Mouse (Mus musculus) liver, embryonic 11.5 days (tissue): Measurements from ENCODE around the gene Psmd1. TPM values are rescaled to one million over a fixed set of nuclear protein-coding genes. Genes with fewer than 3 reads are reported as not detected.

Source experiments
- ATAC-seq: fragments of 200-750 bp; cut with Nextera tagmentation; replicated peaks from 2 replicates; pipeline ENCODE4 v1.8.0; 2017; ENCODE audit warnings: moderate number of reproducible peaks, mild to moderate bottlenecking, moderate TSS enrichment, moderate library complexity; ENCODE audit not compliant: low FRiP score
- DNase-seq: peaks from one replicate; pipeline ENCODE4 v3.0.0-alpha.2; 2017; ENCODE audit warnings: low spot score
- H3K27ac ChIP-seq: fragments of 300-500 bp; sonication (generic); 2 replicates; pipeline ENCODE4 v1.5.1; 2014; ENCODE audit warnings: mild to moderate bottlenecking, low read depth, low read length, control low read depth
- H3K27me3 ChIP-seq: fragments of 300-500 bp; sonication (generic); replicated peaks from 2 replicates; pipeline ENCODE4 v1.6.1; 2014; ENCODE audit warnings: low read length, mixed read lengths; ENCODE audit not compliant: control insufficient read depth, insufficient read depth
- H3K36me3 ChIP-seq: fragments of 300-500 bp; sonication (generic); 2 replicates; pipeline ENCODE4 v1.6.1; 2014; ENCODE audit warnings: mild to moderate bottlenecking, low read length, moderate library complexity, mixed read lengths; ENCODE audit not compliant: control insufficient read depth, insufficient read depth
- H3K4me1 ChIP-seq: fragments of 300-500 bp; sonication (generic); replicated peaks from 2 replicates; pipeline ENCODE4 v1.6.1; 2014; ENCODE audit warnings: low read length, mixed read lengths; ENCODE audit not compliant: control insufficient read depth, insufficient read depth
- H3K4me2 ChIP-seq: fragments of 300-500 bp; sonication (generic); 2 replicates; pipeline ENCODE4 v1.6.1; 2014; ENCODE audit warnings: mild to moderate bottlenecking, control low read depth, moderate library complexity
- H3K4me3 ChIP-seq: fragments of 300-500 bp; sonication (generic); 2 replicates; pipeline ENCODE4 v1.5.1; 2014; ENCODE audit warnings: low read depth, low read length, control low read depth
- H3K9ac ChIP-seq: fragments of 300-500 bp; sonication (generic); 2 replicates; pipeline ENCODE4 v1.6.1; 2014; ENCODE audit warnings: low read depth, low read length, control low read depth
- H3K9me3 ChIP-seq: fragments of 300-500 bp; sonication (generic); 2 replicates; pipeline ENCODE4 v1.6.1; 2016; ENCODE audit warnings: low read length, inconsistent platforms, mixed read lengths; ENCODE audit not compliant: control insufficient read depth
- WGBS: fragments of 180-500 bp; shearing (Covaris S2); extraction: QIAGEN DNeasy Blood & Tissue Kit; methylation state at CpG from one replicate; pipeline ENCODE4 v1.1.7; 2014; 5-methylcytosine and 5-hydroxymethylcytosine counted together
- polyA plus RNA-seq: library from polyadenylated mRNA; unstranded; fragments of >200 nt; fragmentation: Nextera tagmentation; extraction: Ambion mirVana; gene quantifications from 2 replicates; pipeline ENCODE4 v1.2.1, GENCODE M21; 2014

The Psmd1 gene
- polyA plus RNA-seq, 1 experiment from 2014 or later, result 196 TPM

- Histone ChIP-seq H3K9ac (no peak overlapping the region), H3K9me3 (no peaks in the 10 kb centered on the region), H3K36me3 (peaks cover 9% of the 10 kb centered on the region), H3K4me1 (peaks cover 24% of the 10 kb centered on the region), H3K27ac (peak overlapping the region; percentile 76), H3K4me3 (no peak overlapping the region), H3K4me2 (peak overlapping the region; percentile 37), H3K27me3 (no peaks in the 10 kb centered on the region)
- DNase-seq, result no peak
- 78% methylated on average over 6 of the region's 6 CpGs for WGBS
- ATAC-seq, result peak; percentile 83
Observed at GRCm38 (mm10) chr1:86160059-86160458, 95.9 kb downstream of the Psmd1 start.

- no peaks in the 10 kb centered on the region for H3K27me3 ChIP-seq
- no peak for DNase-seq
- peak overlapping the region; percentile 76 for H3K27ac ChIP-seq
- ATAC-seq, result peak; percentile 94
- no peaks in the 10 kb centered on the region for H3K9me3 ChIP-seq
- H3K4me2 ChIP-seq, result peak overlapping the region; percentile 37
- peaks cover 9% of the 10 kb centered on the region for H3K36me3 ChIP-seq
- WGBS, result 66% methylated on average over 5 of the region's 5 CpGs
- H3K4me1 ChIP-seq, result peaks cover 20% of the 10 kb centered on the region
- no peak overlapping the region for H3K4me3 ChIP-seq
- no peak overlapping the region for H3K9ac ChIP-seq
Observed at GRCm38 (mm10) chr1:86160479-86160878, 96.3 kb downstream of the Psmd1 start.

- peaks cover 14% of the 10 kb centered on the region for H3K4me1 ChIP-seq
- peak overlapping the region; percentile 76 for H3K27ac ChIP-seq
- no peaks in the 10 kb centered on the region for H3K27me3 ChIP-seq
- 58% methylated on average over 5 of the region's 5 CpGs for WGBS
- H3K36me3 ChIP-seq, result peaks cover 9% of the 10 kb centered on the region
- no peaks in the 10 kb centered on the region for H3K9me3 ChIP-seq
- 0 out of 2 replicates have a peak overlapping the region, but pooled peaks have one; percentile 10 for H3K9ac ChIP-seq
- H3K4me2 ChIP-seq, result peak overlapping the region; percentile 34
- ATAC-seq (peak; percentile 90), DNase-seq (no peak)
- no peak overlapping the region for H3K4me3 ChIP-seq
Observed at GRCm38 (mm10) chr1:86161061-86161460, 96.9 kb downstream of the Psmd1 start.

GRCm38 (mm10) chr1:86174602-86175001 is 110.4 kb downstream of the Psmd1 start:
- WGBS, result 90% methylated on average over 5 of the region's 5 CpGs

GRCm38 (mm10) chr1:86176066-86176465 is 111.9 kb downstream of the Psmd1 start:
- no peaks in the 10 kb centered on the region for H3K9me3 ChIP-seq
- H3K4me1 ChIP-seq, result no peaks in the 10 kb centered on the region
- H3K4me2 ChIP-seq, result no peak overlapping the region
- H3K27ac ChIP-seq, result no peak overlapping the region
- ATAC-seq, result peak; percentile 42
- H3K9ac ChIP-seq, result no peak overlapping the region
- no peaks in the 10 kb centered on the region for H3K27me3 ChIP-seq
- DNase-seq, result no peak
- peaks cover 3% of the 10 kb centered on the region; the same call in 1 of the 2 replicates for H3K36me3 ChIP-seq
- 76% methylated on average over 2 of the region's 2 CpGs for WGBS
- no peak overlapping the region for H3K4me3 ChIP-seq

More at GRCm38 (mm10) chr1:86174602-86175001, 110.4 kb downstream of the Psmd1 start:
- H3K4me2 ChIP-seq, result no peak overlapping the region
- no peak for DNase-seq
- H3K36me3 ChIP-seq, result peaks cover 3% of the 10 kb centered on the region; the same call in 1 of the 2 replicates
- ATAC-seq, result no peak
- H3K4me3 ChIP-seq, result no peak overlapping the region
- H3K27me3 ChIP-seq, result no peaks in the 10 kb centered on the region
- no peak overlapping the region for H3K27ac ChIP-seq
- no peaks in the 10 kb centered on the region for H3K4me1 ChIP-seq
- no peaks in the 10 kb centered on the region for H3K9me3 ChIP-seq
- H3K9ac ChIP-seq, result no peak overlapping the region

GRCm38 (mm10) chr1:86178462-86179253 is 114.5 kb downstream of the Psmd1 start:
- ATAC-seq (peak; percentile 62), DNase-seq (peak; percentile 75)
- WGBS, result 46% methylated on average over 7 of the region's 7 CpGs
- Histone ChIP-seq H3K36me3 (peaks cover under 1% of the 10 kb centered on the region; the same call in 1 of the 2 replicates), H3K9me3 (no peaks in the 10 kb centered on the region), H3K4me3 (no peak overlapping the region), H3K4me2 (no peak overlapping the region), H3K4me1 (peaks cover 4% of the 10 kb centered on the region), H3K27ac (no peak overlapping the region), H3K9ac (no peak overlapping the region), H3K27me3 (no peaks in the 10 kb centered on the region)

GRCm38 (mm10) chr1:86182004-86182709 is 118.0 kb downstream of the Psmd1 start:
- 54% methylated on average over 5 of the region's 5 CpGs for WGBS

GRCm38 (mm10) chr1:86183577-86184263 is 119.5 kb downstream of the Psmd1 start:
- Histone ChIP-seq H3K27ac (no peak overlapping the region), H3K9ac (no peak overlapping the region), H3K4me1 (peaks cover 4% of the 10 kb centered on the region), H3K4me3 (no peak overlapping the region), H3K4me2 (no peak overlapping the region), H3K27me3 (no peaks in the 10 kb centered on the region), H3K9me3 (no peaks in the 10 kb centered on the region), H3K36me3 (no peaks in the 10 kb centered on the region)
- no peak for DNase-seq
- WGBS, result 70% methylated on average over 4 of the region's 4 CpGs
- no peak for ATAC-seq

More at GRCm38 (mm10) chr1:86182004-86182709, 118.0 kb downstream of the Psmd1 start:
- Histone ChIP-seq H3K27me3 (no peaks in the 10 kb centered on the region), H3K36me3 (no peaks in the 10 kb centered on the region), H3K4me1 (peaks cover 4% of the 10 kb centered on the region), H3K4me2 (no peak overlapping the region), H3K4me3 (no peak overlapping the region), H3K9me3 (no peaks in the 10 kb centered on the region), H3K9ac (no peak overlapping the region), H3K27ac (no peak overlapping the region)
- DNase-seq, result no peak
- ATAC-seq, result 0 out of 2 replicates have a peak, but pooled peaks have one; percentile 41
